Mouse (Mus musculus): ENCODE data around the gene Rbm4.
"Not testable (repeated sequence)": the region's sequence is repeated elsewhere in the genome, so short reads cannot be mapped to it uniquely, and the experiment has no call there.

Gene Rbm4

DNA sequence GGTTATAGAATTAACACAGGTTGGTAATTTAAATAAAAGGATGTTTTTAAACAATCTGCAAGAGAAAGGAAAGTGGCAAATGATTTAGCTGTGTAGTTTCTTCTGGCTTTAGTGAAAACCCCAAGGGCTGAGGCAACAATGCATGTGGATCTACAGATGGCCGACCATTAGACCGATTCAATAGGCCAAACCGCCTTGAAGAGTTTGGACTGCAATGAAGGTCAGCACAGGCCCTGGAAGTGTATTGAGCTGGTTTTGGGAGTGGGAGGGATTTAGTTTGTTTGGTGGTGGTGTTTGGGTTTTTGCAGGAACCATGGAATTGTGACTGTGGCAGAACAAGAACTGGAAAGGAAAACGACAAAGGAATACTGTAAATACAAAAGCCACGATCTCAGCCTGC, 5.4 kb upstream of the Rbm4 start:
- DNase-seq (ENCODE audit: inconsistent age in 2 of 2, low spot score in 1 of 2): no peak

DNA sequence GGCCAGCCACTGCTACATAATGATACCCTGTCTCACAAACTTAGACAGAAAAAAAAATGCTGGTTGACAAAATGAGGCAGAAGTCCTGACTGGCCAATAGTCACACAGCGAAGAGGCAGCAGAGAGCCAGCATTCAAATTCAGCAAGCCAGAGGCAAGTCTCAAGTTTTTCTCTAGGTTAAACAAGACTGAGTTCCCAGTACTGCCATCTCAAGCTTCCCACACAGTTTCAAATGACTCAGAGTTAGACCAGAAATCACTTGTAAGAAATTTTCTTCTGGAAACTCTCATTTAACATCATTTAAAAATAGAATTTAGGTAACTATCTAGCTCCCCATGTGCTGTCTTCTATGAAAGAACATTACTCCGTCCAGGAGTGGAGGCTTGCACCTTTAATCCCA, 4.1 kb upstream of the Rbm4 start:
- no peak for DNase-seq (ENCODE audit: inconsistent age in 2 of 2, low spot score in 1 of 2)

DNA sequence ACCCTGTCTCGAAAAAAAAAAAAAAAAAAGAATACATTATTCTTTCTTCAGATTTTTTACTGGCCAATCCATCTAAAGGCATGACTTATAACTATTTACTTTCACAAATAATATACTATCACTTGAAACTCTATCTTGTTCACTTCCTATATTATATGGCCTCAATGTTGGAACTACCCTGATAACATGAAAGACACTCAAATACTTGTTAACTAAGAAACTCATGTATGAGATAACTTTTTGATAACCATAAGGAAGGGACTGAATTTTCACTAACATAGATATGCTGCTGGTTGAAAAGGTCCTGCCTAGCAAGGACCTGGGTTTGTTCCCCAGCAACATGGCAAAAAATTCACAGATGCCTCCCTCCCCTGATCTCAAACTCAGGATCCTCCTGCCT, 2.2 kb upstream of the Rbm4 start:
- DNase-seq (ENCODE audit: inconsistent age in 2 of 2, low spot score in 1 of 2): no peak

DNA sequence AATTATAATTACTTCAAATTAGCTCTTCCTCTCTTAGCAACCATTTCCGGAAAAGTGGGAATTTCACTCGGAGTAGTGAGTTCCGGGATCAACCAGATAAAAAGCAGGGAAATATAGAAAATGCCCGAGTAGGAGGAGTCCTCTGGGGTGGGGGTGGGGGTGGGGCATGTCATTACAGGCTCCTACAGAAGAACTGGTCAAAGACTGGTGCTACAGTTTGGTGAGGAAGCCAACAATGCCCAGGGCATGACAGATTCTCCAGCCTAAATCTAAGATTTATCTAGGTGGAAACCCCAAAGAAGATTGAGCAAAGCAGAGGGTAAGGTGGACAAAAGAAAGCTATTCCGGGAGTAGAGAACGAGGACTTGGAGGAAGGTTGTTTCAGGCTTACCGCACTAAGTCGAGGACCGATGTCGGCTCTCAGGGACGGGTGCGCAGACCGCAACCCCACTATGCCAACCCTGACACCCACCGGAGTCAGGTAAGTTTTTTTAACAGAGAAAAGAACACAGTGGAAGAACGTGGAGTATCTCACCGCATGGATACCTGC, 345 bp downstream of the Rbm4 start:
- no peak for DNase-seq (ENCODE audit: inconsistent age in 2 of 2, low spot score in 1 of 2)

DNA sequence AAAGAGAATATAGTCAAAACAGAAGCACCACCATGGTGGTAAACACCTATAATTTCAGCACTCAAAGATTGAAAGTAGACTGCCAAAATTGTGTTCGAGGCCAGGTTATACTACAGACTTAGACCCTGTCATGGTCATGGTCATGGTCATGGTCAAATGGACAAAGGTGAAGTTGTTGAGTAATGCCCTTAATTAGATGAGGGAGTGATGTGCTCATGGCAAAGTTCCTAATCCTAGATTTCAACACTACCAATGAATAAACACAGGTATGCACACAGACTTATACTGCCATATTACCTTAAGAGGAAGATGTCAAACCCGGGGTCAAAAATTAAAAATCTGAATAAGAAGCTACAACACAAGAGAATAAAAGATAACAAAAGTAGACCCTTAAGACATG, 7.4 kb downstream of the Rbm4 start:
- DNase-seq (ENCODE audit: inconsistent age in 2 of 2, low spot score in 1 of 2): no peak

DNA sequence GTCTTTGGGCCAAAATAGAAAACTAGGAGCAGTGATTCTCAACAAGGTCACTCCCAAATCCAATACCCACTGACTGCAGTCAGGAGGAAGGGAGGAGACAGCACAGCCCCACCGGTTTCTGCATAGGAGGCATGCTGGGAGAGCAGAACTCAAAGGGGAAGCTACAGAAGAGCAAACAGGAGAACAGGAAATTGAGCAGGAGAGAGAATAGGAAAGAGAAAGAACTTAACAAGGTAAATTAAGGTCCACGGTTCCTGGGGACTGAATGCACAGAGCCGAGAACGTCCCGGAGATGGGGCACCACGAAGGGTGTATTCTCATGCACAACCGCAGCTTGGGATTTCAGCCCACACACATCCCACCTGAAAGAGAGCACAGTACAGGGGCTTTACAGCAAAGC, 8.5 kb downstream of the Rbm4 start:
- DNase-seq (ENCODE audit: inconsistent age in 2 of 2, low spot score in 1 of 2): no peak

DNA sequence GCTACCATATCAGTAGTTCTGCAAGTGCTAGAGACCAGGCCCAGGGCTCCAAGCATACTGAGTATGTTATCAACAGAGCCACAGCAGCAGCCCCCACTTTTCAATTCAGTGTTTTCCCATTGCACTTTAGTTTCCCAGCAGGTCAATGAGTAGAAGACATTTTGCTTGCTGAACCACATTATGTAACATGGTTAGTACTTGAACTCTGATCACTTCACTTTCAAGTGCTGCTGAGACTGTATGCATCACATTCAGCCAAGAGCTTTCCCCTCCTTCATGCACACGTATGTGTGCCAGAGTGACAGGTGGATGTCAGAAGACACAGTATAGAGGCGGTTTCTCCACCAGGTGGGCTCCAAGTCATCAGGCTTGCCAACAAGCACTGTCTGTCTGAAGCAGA, 10.8 kb downstream of the Rbm4 start:
- no peak for DNase-seq (ENCODE audit: inconsistent age in 2 of 2, low spot score in 1 of 2)

DNA sequence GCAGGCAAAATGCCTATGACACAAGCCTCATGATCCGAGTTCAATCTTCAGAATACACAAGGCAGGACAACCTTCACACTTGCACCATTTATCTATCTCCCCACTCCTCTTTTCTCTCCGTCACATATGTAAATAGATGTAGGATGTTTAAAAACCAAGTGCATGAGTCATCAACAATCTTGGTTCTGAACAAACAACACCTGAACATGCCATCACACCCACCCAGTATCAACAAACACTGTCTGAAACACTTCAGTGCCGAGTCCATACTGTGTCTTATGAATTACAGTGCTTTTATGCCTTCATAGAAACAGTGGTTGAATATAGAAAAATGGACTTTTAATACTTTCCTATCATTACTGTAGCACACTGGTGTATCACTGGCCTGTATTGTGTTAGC, 20.9 kb downstream of the Rbm4 start:
- DNase-seq (ENCODE audit: inconsistent age in 2 of 2, low spot score in 1 of 2): no peak

DNA sequence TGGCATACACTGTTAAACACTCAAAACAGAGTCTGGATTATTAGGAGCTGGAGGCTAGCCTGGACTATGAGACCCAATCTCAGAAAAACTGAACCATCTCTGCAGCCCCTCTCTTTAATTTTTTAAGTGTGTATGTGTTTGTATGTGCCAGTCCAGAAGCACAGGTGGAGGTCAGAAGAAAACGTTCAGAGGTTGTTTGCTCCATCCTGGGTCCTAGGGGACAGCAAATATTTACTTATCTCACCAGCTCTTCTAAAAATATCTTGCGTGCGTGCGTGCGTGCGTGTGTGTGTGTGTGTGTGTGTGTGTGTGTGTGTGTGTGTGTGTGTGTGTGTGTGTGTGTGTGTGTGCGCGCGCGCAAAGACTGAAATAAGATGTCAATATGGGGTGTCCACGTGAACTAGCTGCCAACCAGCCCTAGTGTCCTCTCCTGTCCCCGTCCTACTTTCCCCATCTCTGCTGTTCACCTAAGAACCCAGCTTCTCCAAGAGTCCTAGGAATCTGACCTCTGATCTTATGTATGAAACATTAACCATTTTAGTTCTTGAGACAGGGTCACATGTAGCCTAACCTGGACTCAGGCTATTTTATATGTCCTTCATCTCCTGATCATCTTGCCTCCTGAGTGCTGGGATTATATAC, 26.1 kb downstream of the Rbm4 start:
- no peak for DNase-seq (ENCODE audit: inconsistent age in 2 of 2, low spot score in 1 of 2)

DNA sequence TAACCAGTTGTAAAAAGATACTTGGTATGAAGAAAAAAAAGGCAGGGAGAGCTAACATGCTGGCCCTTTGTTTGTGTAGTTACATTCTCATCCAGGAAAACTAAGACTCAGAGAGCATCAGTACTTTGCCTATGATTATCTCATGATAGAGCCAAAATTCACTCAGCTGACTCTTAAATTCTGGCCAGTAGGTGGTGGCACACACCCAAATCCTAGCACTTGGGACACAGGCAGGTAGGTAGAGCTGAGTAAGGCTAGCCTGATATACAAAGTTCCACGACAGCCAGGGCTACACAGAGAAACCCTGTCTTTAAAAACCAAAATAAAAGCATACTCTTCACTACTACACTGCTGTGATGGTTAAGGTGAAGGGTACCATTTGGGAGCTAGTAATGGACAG, 30.8 kb downstream of the Rbm4 start:
- DNase-seq (ENCODE audit: inconsistent age in 2 of 2, low spot score in 1 of 2): peak in 1 of 2 experiments; percentile 53

DNA sequence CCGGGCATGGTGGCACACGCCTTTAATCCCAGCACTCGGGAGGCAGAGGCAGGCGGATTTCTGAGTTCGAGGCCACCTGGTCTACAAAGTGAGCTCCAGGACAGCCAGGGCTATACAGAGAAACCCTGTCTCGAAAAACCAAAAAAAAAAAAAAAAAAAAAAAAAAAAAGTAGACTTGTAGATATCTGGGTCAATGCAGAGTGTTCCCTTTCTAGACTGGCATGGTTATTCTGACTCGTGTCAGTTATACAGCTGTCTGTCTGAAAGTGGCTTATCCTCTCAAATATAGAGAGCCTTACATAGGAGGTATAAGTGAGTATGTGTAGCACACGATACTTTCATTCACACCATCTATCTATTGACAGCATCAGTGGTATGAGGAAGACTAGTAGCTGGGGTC, 33.2 kb downstream of the Rbm4 start:
- DNase-seq (ENCODE audit: inconsistent age in 2 of 2, low spot score in 1 of 2): not testable (repeated sequence)

DNA sequence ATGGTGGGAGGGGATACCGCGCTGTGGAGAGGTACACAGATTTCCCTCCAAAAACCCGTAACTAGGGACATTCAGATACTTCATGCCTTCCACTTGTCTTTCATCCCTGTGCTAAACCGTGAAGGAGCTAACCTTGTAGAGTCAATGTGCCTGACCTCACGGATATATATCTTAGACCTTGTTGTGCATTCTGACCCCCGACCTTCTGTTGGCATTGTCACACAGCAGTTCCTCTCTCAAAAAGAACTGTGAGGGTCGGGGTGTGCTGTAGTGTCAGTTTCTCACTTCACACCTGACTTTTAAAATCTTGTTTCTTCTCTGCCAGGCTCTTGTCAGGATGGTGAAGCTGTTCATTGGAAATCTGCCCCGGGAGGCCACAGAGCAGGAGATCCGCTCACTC, 36.8 kb downstream of the Rbm4 start:
- DNase-seq (ENCODE audit: inconsistent age in 2 of 2, low spot score in 1 of 2): no peak

DNA sequence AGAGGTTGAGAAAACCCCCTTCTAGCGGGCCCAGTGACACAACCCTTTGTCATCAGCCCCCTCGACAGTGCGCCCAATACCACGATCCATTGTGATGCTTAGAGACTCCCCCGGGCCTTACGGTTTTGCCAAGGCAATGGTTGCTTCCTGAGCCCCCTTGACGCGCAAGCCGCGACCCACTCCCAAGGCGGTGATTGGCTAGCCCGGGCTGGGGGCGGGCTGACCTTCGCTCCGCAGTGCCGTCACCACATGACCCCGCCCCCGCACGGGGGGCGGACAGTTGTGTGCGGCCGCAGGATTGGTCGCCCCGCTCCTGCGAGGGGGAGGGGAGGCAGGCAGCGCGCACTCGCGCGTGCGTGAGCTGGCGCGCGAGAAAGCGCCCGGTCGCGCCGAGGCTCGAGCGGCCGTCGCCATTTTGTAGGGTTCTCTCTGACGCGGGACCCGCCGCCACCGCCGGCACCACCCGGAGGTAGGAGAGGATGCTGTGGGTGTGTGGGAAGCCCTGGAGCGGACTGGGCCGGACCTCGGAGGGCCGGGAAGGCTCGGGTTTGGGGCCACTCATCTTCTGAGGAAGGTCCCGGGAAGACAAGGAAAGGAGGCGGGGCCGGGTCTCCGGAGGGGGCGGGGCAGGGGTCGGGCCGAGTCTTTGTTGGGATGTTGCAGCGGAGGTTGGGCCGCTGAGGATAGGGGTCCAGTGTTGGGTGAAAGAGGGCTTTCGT, 37.3 kb downstream of the Rbm4 start, which contains the start of gene Rbm4b:
Gene Rbm4b (plus strand): TSS at position 305 of the 719 bp plus-strand sequence.
- peak; percentile 97 to 98 for DNase-seq (ENCODE audit: inconsistent age in 2 of 2, low spot score in 1 of 2)

DNA sequence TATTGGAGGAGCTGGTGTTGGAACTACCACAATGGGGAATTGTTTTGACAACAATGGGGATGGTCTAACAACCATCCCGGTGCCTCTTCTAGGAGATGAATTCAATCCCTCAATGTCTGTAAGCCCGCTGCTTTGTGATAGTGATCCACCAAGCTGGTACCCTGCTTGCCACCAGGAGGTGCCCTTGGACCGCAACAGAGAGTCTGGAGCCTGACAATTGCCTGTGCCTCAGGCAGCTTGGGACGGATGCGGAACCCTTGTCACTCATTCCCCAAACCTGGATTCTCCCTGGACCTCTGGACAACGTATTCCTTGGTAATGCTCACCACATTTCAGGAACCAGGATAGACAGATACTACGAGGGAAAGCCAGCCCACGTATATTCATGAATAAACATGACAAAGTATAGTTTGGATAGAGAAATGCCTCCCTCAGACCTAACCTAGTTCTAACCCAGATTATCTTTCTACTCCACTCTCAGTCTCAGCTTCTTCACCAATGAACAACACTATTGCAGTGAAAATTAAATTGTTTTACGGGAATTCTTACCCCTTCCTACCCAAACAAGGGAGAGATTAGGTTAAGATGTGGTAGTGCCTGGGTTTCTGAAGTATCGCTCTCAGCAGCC, 38.0 kb downstream of the Rbm4 start:
- DNase-seq (ENCODE audit: inconsistent age in 2 of 2, low spot score in 1 of 2): peak; percentile 91 to 97

DNA sequence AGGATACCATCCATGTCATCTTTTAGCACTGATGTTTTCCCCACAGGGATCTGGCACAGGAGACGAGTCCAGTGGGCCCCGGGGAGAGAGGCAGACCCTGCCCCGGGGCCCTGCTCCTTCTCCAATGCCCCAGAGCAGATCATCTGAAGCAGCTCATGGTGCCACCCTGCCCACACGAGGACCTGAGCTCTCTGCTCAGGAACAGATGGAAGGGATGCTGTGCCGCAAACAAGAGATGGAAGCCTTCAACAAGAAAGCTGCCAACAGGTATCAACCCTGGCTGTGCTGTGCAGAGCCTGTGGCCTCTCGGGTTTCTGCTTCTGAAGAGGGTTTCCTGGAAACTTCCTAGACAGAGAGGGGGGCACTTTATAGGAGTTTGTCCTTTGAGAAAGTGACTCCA, 43.7 kb downstream of the Rbm4 start:
- DNase-seq (ENCODE audit: inconsistent age in 2 of 2, low spot score in 1 of 2): no peak

DNA sequence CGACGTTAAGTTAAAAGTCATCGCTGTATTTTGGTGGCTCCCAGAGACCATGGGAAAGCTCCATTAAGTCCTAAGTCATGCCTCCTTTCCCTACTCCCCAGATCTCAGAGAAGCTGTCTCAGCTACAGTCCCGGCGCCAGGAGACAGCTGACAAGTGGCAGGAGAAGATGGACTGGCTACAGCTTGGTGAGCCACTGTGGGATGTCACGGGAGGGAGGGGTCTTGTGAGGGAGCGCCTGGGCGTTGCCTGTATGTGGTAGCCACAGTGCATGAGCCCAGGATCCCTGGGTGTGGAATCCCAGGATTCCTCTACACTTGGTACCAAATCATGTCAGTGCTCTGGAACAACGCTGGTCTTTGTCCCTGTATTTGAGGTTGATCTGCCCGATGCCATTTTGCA, 45.2 kb downstream of the Rbm4 start:
- DNase-seq (ENCODE audit: inconsistent age in 2 of 2, low spot score in 1 of 2): no peak

DNA sequence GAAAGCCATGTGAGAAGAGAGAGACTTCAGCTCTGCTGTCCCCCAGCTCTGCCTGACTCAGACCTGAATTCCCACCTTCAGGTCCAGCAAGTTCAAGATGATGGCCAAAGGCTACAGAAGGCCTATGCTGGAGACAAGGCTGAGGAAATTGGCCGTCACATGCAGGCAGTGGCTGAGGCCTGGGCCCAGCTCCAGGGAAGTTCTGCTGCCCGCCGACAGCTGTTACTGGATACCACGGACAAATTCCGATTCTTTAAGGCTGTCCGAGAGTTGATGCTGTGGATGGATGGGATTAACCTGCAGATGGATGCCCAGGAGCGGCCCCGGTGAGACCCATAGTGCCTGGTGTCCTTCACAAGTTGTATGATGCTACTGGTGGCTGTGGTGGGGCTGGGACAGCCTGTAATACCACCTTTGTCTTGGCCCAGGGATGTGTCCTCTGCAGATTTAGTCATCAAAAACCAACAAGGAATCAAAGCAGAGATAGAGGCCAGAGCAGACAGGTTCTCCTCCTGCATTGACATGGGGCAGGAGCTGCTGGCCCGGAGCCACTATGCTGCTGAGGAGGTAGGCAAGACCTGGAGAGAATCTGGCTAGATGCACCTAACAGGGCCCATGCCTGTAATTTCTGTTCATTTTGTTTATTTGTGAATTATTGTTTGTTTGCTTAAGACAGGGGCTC, 45.9 kb downstream of the Rbm4 start:
- no peak for DNase-seq (ENCODE audit: inconsistent age in 2 of 2, low spot score in 1 of 2)

DNA sequence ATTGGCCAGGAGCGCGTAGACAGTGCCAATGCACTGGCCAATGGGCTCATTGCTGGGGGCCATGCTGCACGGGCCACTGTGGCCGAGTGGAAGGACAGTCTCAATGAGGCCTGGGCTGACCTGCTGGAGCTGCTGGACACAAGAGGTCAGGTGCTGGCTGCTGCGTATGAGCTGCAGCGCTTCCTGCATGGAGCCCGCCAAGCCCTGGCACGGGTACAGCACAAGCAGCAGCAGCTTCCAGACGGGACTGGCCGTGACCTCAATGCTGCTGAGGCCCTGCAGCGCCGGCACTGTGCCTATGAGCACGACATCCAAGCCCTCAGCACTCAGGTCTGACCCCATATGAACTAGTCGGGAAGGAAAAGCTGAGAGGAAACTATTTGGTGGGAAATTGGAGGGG, 47.1 kb downstream of the Rbm4 start:
- peak; percentile 72 to 87 for DNase-seq (ENCODE audit: inconsistent age in 2 of 2, low spot score in 1 of 2)

DNA sequence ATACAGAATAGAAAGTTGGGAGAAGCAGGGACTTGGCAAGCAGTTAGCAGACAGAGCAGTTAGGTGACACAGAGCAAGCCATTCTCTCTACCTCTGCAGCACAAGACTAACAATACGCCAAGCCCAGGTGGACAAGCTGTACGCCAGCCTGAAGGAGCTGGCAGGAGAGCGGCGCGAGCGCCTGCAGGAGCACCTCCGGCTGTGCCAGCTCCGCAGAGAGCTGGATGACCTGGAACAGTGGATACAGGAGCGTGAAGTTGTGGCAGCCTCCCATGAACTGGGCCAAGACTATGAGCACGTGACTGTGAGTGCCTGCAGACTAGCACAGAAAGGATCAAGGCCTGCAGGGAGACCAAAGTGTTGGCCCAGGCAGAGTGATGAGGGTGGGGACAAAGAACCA, 48.0 kb downstream of the Rbm4 start:
- DNase-seq (ENCODE audit: inconsistent age in 2 of 2, low spot score in 1 of 2): peak in 1 of 2 experiments; percentile 52

DNA sequence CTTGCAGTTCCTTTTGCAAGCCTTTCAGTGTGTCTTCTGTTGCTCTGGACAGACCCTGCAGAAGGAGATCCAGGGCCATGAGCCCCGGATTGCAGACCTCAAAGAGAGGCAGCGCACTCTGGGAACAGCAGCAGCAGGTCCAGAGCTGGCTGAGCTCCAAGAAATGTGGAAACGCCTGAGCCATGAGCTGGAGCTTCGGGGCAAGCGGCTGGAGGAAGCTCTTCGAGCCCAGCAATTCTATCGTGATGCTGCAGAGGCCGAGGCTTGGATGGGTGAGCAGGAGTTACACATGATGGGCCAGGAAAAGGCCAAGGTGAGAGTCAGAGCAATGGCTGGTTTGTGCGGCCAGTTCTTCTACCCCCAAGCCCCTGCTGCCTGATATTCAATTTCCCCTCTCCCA, 48.6 kb downstream of the Rbm4 start:
- peak; percentile 65 to 86 for DNase-seq (ENCODE audit: inconsistent age in 2 of 2, low spot score in 1 of 2)

DNA sequence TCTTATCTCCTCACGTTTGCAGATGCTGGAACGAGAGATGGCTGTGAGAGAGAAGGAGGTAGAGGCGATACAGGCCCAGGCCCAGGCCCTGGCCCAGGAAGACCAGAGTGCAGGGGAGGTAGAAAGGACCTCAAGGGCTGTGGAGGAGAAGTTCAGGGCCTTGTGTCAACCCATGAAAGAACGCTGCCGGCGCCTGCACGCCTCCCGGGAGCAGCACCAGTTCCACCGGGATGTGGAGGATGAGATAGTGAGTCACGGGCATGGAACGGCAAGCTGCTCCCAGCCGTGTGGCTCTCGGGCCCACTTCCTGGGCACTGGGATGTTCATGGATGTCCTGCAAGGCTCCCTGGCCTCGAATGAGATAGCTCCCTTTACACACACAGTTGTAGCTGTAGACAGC, 49.7 kb downstream of the Rbm4 start:
- no peak for DNase-seq (ENCODE audit: inconsistent age in 2 of 2, low spot score in 1 of 2)

DNA sequence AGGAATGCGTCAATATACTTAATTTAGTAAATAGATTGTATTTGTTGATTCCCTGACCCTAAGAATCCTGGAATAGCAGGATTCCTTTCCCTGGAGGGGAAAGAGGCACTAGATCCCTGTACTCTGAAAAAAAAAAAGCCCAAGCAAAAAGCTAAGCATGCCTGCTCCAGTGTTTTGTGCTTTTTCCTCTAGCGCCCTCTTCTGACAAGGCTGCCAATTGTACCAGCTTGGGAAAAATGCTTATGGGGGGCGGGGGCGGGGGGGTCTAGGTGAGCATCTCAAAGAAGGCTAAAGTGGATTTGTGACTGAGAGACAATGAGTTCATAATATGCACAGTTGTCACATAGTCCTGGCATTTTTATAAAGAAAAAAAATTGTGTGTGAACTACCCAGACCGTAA, 50.2 kb downstream of the Rbm4 start:
- peak in 1 of 2 experiments; percentile 52 for DNase-seq (ENCODE audit: inconsistent age in 2 of 2, low spot score in 1 of 2)
